Comparison of ENCODE assay signal across 10 mouse cellular contexts in genomic region chr3:78901016-78901837, GRCm38 (mm10).
DNase-seq lines count a peak whose midpoint lies in the region; ATAC-seq and TF ChIP-seq lines count a peak whose summit lies in the region.
"Had no signal": no experiment of that assay in that cellular context is flagged by ENCODE, and none has a peak within 500 bp of the region (broad histone marks: within the 10 kb centered on the region; RNA-seq: fewer than 3 reads in every experiment).

No protein-coding gene starts in this region.

- no peaks in the 10 kb centered on the region for H3K9me3 ChIP-seq in kidney, postnatal 0 days (replicated peaks; ENCODE audit: low read length)
- no peaks in the 10 kb centered on the region for H3K9me3 ChIP-seq in embryonic facial prominence, embryonic 10.5 days
- no peaks in the 10 kb centered on the region for H3K9me3 ChIP-seq in heart, embryonic 16.5 days (replicated peaks; ENCODE audit: control insufficient read depth, low read length)
- no peaks in the 10 kb centered on the region for H3K9me3 ChIP-seq in midbrain, embryonic 15.5 days

- H3K4me2 ChIP-seq in kidney, postnatal 0 days (ENCODE audit: low read length) = peak overlapping the region; percentile 45
- H3K4me2 ChIP-seq in heart, embryonic 16.5 days (ENCODE audit: low read depth, low read length) = peak overlapping the region; percentile 60
- peak overlapping the region; percentile 6; the same call in 1 of the 2 replicates for H3K4me2 ChIP-seq in midbrain, embryonic 15.5 days

- 0 out of 2 replicates have a peak, but pooled peaks have one; percentile 46 for ATAC-seq in kidney, postnatal 0 days (replicated peaks; ENCODE audit: low FRiP score, low read depth)
- peak; percentile 25; the same call in 1 of the 2 replicates for ATAC-seq in heart, embryonic 16.5 days (replicated peaks; ENCODE audit: extremely low read depth, insufficient read depth, low FRiP score)
- ATAC-seq in midbrain, embryonic 15.5 days (replicated peaks) = peak; percentile 48; the same call in 1 of the 2 replicates

- TF ChIP-seq CTCF in kidney, postnatal 0 days (IDR thresholded peaks at IDR 0.05; ENCODE audit: low read depth) = no peak
- TF ChIP-seq CTCF in kidney, adult 2 months (conservative IDR thresholded peaks at IDR 0.05; ENCODE audit: insufficient read depth, insufficient read length, low read depth, low read length) = no peak

- TF ChIP-seq POLR2A in kidney, adult 2 months (IDR thresholded peaks at IDR 0.05; ENCODE audit: low read depth, low read length) = no peak

- H3K4me1 ChIP-seq in kidney, postnatal 0 days (replicated peaks; ENCODE audit: insufficient read depth, low read length) = 0 out of 2 replicates have a peak, but pooled peaks cover 5% of the 10 kb centered on the region
- no peaks in the 10 kb centered on the region for H3K4me1 ChIP-seq in kidney, adult 2 months (ENCODE audit: control insufficient read depth, insufficient read depth, low read length)
- peaks cover 20% of the 10 kb centered on the region for H3K4me1 ChIP-seq in embryonic facial prominence, embryonic 10.5 days
- peaks cover 14% of the 10 kb centered on the region for H3K4me1 ChIP-seq in heart, embryonic 16.5 days (ENCODE audit: control insufficient read depth, insufficient read depth, low read length)
- H3K4me1 ChIP-seq in midbrain, embryonic 15.5 days = peaks cover 21% of the 10 kb centered on the region

- H3K9ac ChIP-seq in kidney, postnatal 0 days (ENCODE audit: low read depth, low read length) = no peak overlapping the region
- 0 out of 2 replicates have a peak overlapping the region, but pooled peaks have one; percentile 11 for H3K9ac ChIP-seq in heart, embryonic 16.5 days (ENCODE audit: low read length)
- H3K9ac ChIP-seq in midbrain, embryonic 15.5 days = no peak overlapping the region

- 9% methylated on average over 11 of the region's 11 CpGs for WGBS in kidney, postnatal 0 days
- 13% methylated on average over 11 of the region's 11 CpGs for WGBS in kidney, adult 2 months
- WGBS in embryonic facial prominence, embryonic 10.5 days = 35% methylated on average over 11 of the region's 11 CpGs
- WGBS in heart, embryonic 16.5 days = 22% methylated on average over 11 of the region's 11 CpGs
- 20% methylated on average over 11 of the region's 11 CpGs for WGBS in midbrain, embryonic 15.5 days

- 0 out of 2 replicates have a peak overlapping the region, but pooled peaks have one; percentile 2 for H3K4me3 ChIP-seq in kidney, postnatal 0 days (replicated peaks; ENCODE audit: low read depth, low read length)
- no peak overlapping the region for H3K4me3 ChIP-seq in kidney, adult 2 months (ENCODE audit: insufficient read depth, low read depth, low read length)
- 0 out of 2 replicates have a peak overlapping the region, but pooled peaks have one; percentile 13 for H3K4me3 ChIP-seq in embryonic facial prominence, embryonic 10.5 days
- H3K4me3 ChIP-seq in heart, embryonic 16.5 days (ENCODE audit: low read length) = peak overlapping the region; percentile 38
- H3K4me3 ChIP-seq in midbrain, embryonic 15.5 days = no peak overlapping the region
- H3K4me3 ChIP-seq: myocyte had no signal

- no peaks in the 10 kb centered on the region for H3K27me3 ChIP-seq in kidney, postnatal 0 days (ENCODE audit: insufficient read depth, low read length)
- H3K27me3 ChIP-seq in kidney, adult 2 months (replicated peaks; ENCODE audit: control insufficient read depth, insufficient read depth, low read length) = no peaks in the 10 kb centered on the region
- H3K27me3 ChIP-seq in embryonic facial prominence, embryonic 10.5 days (replicated peaks; ENCODE audit: low read depth, poor library complexity, severe bottlenecking) = no peaks in the 10 kb centered on the region
- no peaks in the 10 kb centered on the region for H3K27me3 ChIP-seq in heart, embryonic 16.5 days (ENCODE audit: control insufficient read depth, insufficient read depth, low read length)
- no peaks in the 10 kb centered on the region for H3K27me3 ChIP-seq in midbrain, embryonic 15.5 days (replicated peaks)

- no peaks in the 10 kb centered on the region for H3K36me3 ChIP-seq in kidney, postnatal 0 days (ENCODE audit: insufficient read depth, low read length)
- H3K36me3 ChIP-seq in kidney, adult 2 months (ENCODE audit: control insufficient read depth, insufficient read depth, low read length) = no peaks in the 10 kb centered on the region
- no peaks in the 10 kb centered on the region for H3K36me3 ChIP-seq in embryonic facial prominence, embryonic 10.5 days (replicated peaks)
- no peaks in the 10 kb centered on the region for H3K36me3 ChIP-seq in heart, embryonic 16.5 days (ENCODE audit: control insufficient read depth, insufficient read depth)
- no peaks in the 10 kb centered on the region for H3K36me3 ChIP-seq in midbrain, embryonic 15.5 days (replicated peaks)

- no peak overlapping the region for H3K27ac ChIP-seq in kidney, postnatal 0 days
- H3K27ac ChIP-seq in kidney, adult 2 months (ENCODE audit: insufficient read depth, low read depth, low read length) = no peak overlapping the region
- 0 out of 2 replicates have a peak overlapping the region, but pooled peaks have one; percentile 61 for H3K27ac ChIP-seq in embryonic facial prominence, embryonic 10.5 days (replicated peaks)
- H3K27ac ChIP-seq in heart, embryonic 16.5 days (ENCODE audit: low read length) = peak overlapping the region; percentile 68
- peak overlapping the region; percentile 3; the same call in 1 of the 2 replicates for H3K27ac ChIP-seq in midbrain, embryonic 15.5 days

- DNase-seq in kidney, postnatal 0 days (ENCODE audit: low spot score) = peak; percentile 76
- DNase-seq in kidney, adult 2 months = no peak
- DNase-seq in embryonic facial prominence, embryonic 10.5 days (ENCODE audit: low spot score) = no peak
- DNase-seq in right cerebral cortex, postnatal 36 days (ENCODE audit: low spot score in 2 of 2) = no peak
- no peak for DNase-seq in left cerebral cortex, adult 9 months (ENCODE audit: low spot score in 2 of 2)
- DNase-seq in adrenal gland, adult (ENCODE audit: inconsistent age in 2 of 2, low spot score in 1 of 2) = no peak
- DNase-seq: thymus, adult 2 months had no signal

Comparison
In these comparisons a context has a peak if more than half of its experiments do, and no peak if none do; other contexts are left out.
1. H3K4me3 ChIP-seq: peak in kidney, postnatal 0 days (single experiment), embryonic facial prominence, embryonic 10.5 days (single experiment) and heart, embryonic 16.5 days (single experiment); none in kidney, adult 2 months (single experiment) and midbrain, embryonic 15.5 days (single experiment).
2. H3K27ac ChIP-seq: peak in embryonic facial prominence, embryonic 10.5 days (single experiment), heart, embryonic 16.5 days (single experiment) and midbrain, embryonic 15.5 days (single experiment); none in kidney, postnatal 0 days (single experiment) and kidney, adult 2 months (single experiment).
3. H3K4me2 ChIP-seq: peak in every context shown above with its lines; median percentile 60 in heart, embryonic 16.5 days; 45 in kidney, postnatal 0 days; 6 in midbrain, embryonic 15.5 days.
4. Peak in every context shown above with its lines, with median percentiles within 50 percentile points of each other: ATAC-seq.